ENCODE assay signal across 26 mouse cellular contexts in genomic region chr1:90800466-90800865, GRCm38 (mm10). TPM values are rescaled to one million over a fixed set of nuclear protein-coding genes. Genes with fewer than 3 reads are reported as not detected.
"Had no signal": no experiment of that assay in that cellular context is flagged by ENCODE, and none has a peak within 500 bp of the region (broad histone marks: within the 10 kb centered on the region; RNA-seq: fewer than 3 reads in every experiment).

No protein-coding gene starts in this region.

- H3K4me1 ChIP-seq: hindbrain, embryonic 13.5 days; hindbrain, embryonic 15.5 days; kidney, embryonic 15.5 days; limb, embryonic 12.5 days; liver, embryonic 12.5 days had no signal

- H3K4me3 ChIP-seq: heart, embryonic 13.5 days; heart, embryonic 15.5 days; hindbrain, embryonic 13.5 days; hindbrain, embryonic 15.5 days; kidney, embryonic 15.5 days; limb, embryonic 12.5 days; liver, embryonic 12.5 days had no signal

- H3K9me3 ChIP-seq: heart, embryonic 13.5 days; heart, embryonic 15.5 days; hindbrain, embryonic 15.5 days; kidney, embryonic 15.5 days; limb, embryonic 12.5 days; liver, embryonic 12.5 days had no signal

- H3K36me3 ChIP-seq: hindbrain, embryonic 13.5 days; hindbrain, embryonic 15.5 days; liver, embryonic 12.5 days had no signal

- H3K27me3 ChIP-seq: heart, embryonic 13.5 days; heart, embryonic 15.5 days; hindbrain, embryonic 13.5 days; hindbrain, embryonic 15.5 days; kidney, embryonic 15.5 days; limb, embryonic 12.5 days; liver, embryonic 12.5 days had no signal

- H3K9ac ChIP-seq: heart, embryonic 13.5 days; heart, embryonic 15.5 days; hindbrain, embryonic 13.5 days; hindbrain, embryonic 15.5 days; kidney, embryonic 15.5 days; limb, embryonic 12.5 days; liver, embryonic 12.5 days; liver, embryonic 14.5 days had no signal

- DNase-seq: gastrocnemius, postnatal 14 days; heart, adult 18-20 months; heart, postnatal 14 days; heart, postnatal 36 days; kidney, adult 11 months; kidney, adult 2 months; kidney, adult 9 months; kidney, postnatal 14 days; kidney, postnatal 36 days; layer of hippocampus, adult 9-11 months; layer of hippocampus, postnatal 36 days; left cerebral cortex, postnatal 4 days had no signal

- ATAC-seq: hindbrain, postnatal 0 days; intestine, embryonic 16.5 days; liver, embryonic 12.5 days had no signal

- H3K4me2 ChIP-seq: heart, embryonic 11.5 days; heart, embryonic 13.5 days; heart, embryonic 15.5 days; hindbrain, embryonic 13.5 days; hindbrain, embryonic 15.5 days; kidney, embryonic 15.5 days; limb, embryonic 12.5 days; liver, embryonic 12.5 days had no signal

- H3K27ac ChIP-seq: heart, embryonic 13.5 days; heart, embryonic 15.5 days; hindbrain, embryonic 13.5 days; hindbrain, embryonic 15.5 days; hindbrain, postnatal 0 days; kidney, embryonic 15.5 days; kidney, postnatal 0 days; limb, embryonic 12.5 days; liver, embryonic 12.5 days; liver, embryonic 14.5 days had no signal

RNA-seq across cellular contexts. Expression of gene Col6a3, which starts 43.3 kb away (rescaled TPM):
- total RNA-seq: granulocyte monocyte progenitor cell, adult 5-6 weeks; hematopoietic stem cell, adult 5-6 weeks had no signal
